Mouse (Mus musculus) thymus, adult 2 months (tissue): ENCODE data around the gene Dync1li1.

Source experiments
- CTCF ChIP-seq: fragments of 200-500 bp; IDR thresholded peaks from 2 replicates; pipeline ENCODE4 v1.5.1; 2012; ENCODE audit warnings: mild to moderate bottlenecking, control low read depth, low read length, moderate library complexity, borderline replicate concordance; ENCODE audit not compliant: control insufficient read depth, poor library complexity, insufficient read depth; ENCODE audit errors: extremely low read depth
- POLR2A ChIP-seq: fragments of 200-500 bp; IDR thresholded peaks from 2 replicates; pipeline ENCODE4 v1.6.1; 2012; ENCODE audit warnings: mild to moderate bottlenecking, low read length, control low read depth, moderate library complexity; ENCODE audit not compliant: control insufficient read depth, poor library complexity, insufficient read depth; ENCODE audit errors: extremely low read depth

- TF ChIP-seq CTCF (no peak), POLR2A (no peak)
Observed at GRCm38 (mm10) chr9:114673626-114674025, 15.0 kb upstream of the Dync1li1 start.
